Mouse (Mus musculus): Measurements from ENCODE around the gene Mag. TPM values are rescaled to one million over a fixed set of nuclear protein-coding genes. Genes with fewer than 3 reads are reported as not detected.
"Not testable (repeated sequence)": the region's sequence is repeated elsewhere in the genome, so short reads cannot be mapped to it uniquely, and the experiment has no call there.

Mag gene
- polyA plus RNA-seq, 1 experiment, result 7.2 TPM

- TF ChIP-seq CTCF (IDR thresholded peaks at IDR 0.05; ENCODE audit: control insufficient read depth, insufficient read depth, low read length), result no peak
- TF ChIP-seq POLR2A (IDR thresholded peaks at IDR 0.05; ENCODE audit: borderline replicate concordance, control insufficient read depth, low read depth, low read length), result no peak
- WGBS, result 69% methylated on average over 9 of the region's 9 CpGs
- peaks cover 2% of the 10 kb centered on the region for H3K4me1 ChIP-seq (ENCODE audit: control insufficient read depth, insufficient read depth, low read length)
- no peak within 1 kb of the TSS for H3K4me3 ChIP-seq (replicated peaks; ENCODE audit: control insufficient read depth, low read depth, low read length)
- no peak within 1 kb of the TSS for H3K27ac ChIP-seq (ENCODE audit: control insufficient read depth, insufficient read depth, low read depth, low read length, poor library complexity)
Measured at GRCm38 (mm10) chr7:30943909-30944635, 29.4 kb upstream of the Mag start, which contains the start of gene Hamp. Hamp (minus strand) TSS chr7:30944032.

GRCm38 (mm10) chr7:30942365-30942764, 27.7 kb upstream of the Mag start:
- 16% methylated on average over 3 of the region's 3 CpGs for WGBS
- H3K4me3 ChIP-seq (replicated peaks; ENCODE audit: control insufficient read depth, low read depth, low read length); H3K4me1 ChIP-seq (ENCODE audit: control insufficient read depth, insufficient read depth, low read length): not testable (repeated sequence)
- 0 out of 2 replicates have a peak overlapping the region, but pooled peaks have one; percentile 33 for H3K27ac ChIP-seq (ENCODE audit: control insufficient read depth, insufficient read depth, low read depth, low read length, poor library complexity)

- 89% methylated on average over 1 of the region's 1 CpGs for whole genome bisulfite sequencing
- H3K4me3 ChIP-seq (replicated peaks; ENCODE audit: control insufficient read depth, low read depth, low read length), result not testable (repeated sequence)
Measured at GRCm38 (mm10) chr7:30940070-30940469, 25.4 kb upstream of the Mag start.

GRCm38 (mm10) chr7:30935422-30936099, 20.9 kb upstream of the Mag start:
- H3K4me1 ChIP-seq (ENCODE audit: control insufficient read depth, insufficient read depth, low read length), result not testable (repeated sequence)
- Histone ChIP-seq H3K4me3 (replicated peaks; ENCODE audit: control insufficient read depth, low read depth, low read length) (peak overlapping the region; percentile 39), H3K27ac (ENCODE audit: control insufficient read depth, insufficient read depth, low read depth, low read length, poor library complexity) (peak overlapping the region; percentile 45; the same call in 1 of the 2 replicates)
- 28% methylated on average over 6 of the region's 6 CpGs for WGBS

More at GRCm38 (mm10) chr7:30940070-30940469, 25.4 kb upstream of the Mag start:
- H3K4me1 ChIP-seq (ENCODE audit: control insufficient read depth, insufficient read depth, low read length); H3K27ac ChIP-seq (ENCODE audit: control insufficient read depth, insufficient read depth, low read depth, low read length, poor library complexity): not testable (repeated sequence)

GRCm38 (mm10) chr7:30924581-30924980, 9.9 kb upstream of the Mag start, which contains the start of gene Hamp2:
Hamp2 (minus strand) TSS chr7:30924681.
- WGBS, result 75% methylated on average over 2 of the region's 2 CpGs
- H3K4me3 ChIP-seq (replicated peaks; ENCODE audit: control insufficient read depth, low read depth, low read length); H3K27ac ChIP-seq (ENCODE audit: control insufficient read depth, insufficient read depth, low read depth, low read length, poor library complexity); H3K4me1 ChIP-seq (ENCODE audit: control insufficient read depth, insufficient read depth, low read length): not testable (repeated sequence)

- no peak for TF ChIP-seq CTCF (IDR thresholded peaks at IDR 0.05; ENCODE audit: control insufficient read depth, insufficient read depth, low read length)
- no peak for TF ChIP-seq POLR2A (IDR thresholded peaks at IDR 0.05; ENCODE audit: borderline replicate concordance, control insufficient read depth, low read depth, low read length)
Measured at GRCm38 (mm10) chr7:30924071-30924470, 9.4 kb upstream of the Mag start.

GRCm38 (mm10) chr7:30922490-30922889, 7.8 kb upstream of the Mag start:
- WGBS, result 24% methylated on average over 3 of the region's 3 CpGs
- H3K4me3 ChIP-seq (replicated peaks; ENCODE audit: control insufficient read depth, low read depth, low read length); H3K27ac ChIP-seq (ENCODE audit: control insufficient read depth, insufficient read depth, low read depth, low read length, poor library complexity); H3K4me1 ChIP-seq (ENCODE audit: control insufficient read depth, insufficient read depth, low read length): not testable (repeated sequence)

More at GRCm38 (mm10) chr7:30924071-30924470, 9.4 kb upstream of the Mag start:
- Histone ChIP-seq H3K27ac (ENCODE audit: control insufficient read depth, insufficient read depth, low read depth, low read length, poor library complexity) (no peak overlapping the region), H3K4me1 (ENCODE audit: control insufficient read depth, insufficient read depth, low read length) (no peaks in the 10 kb centered on the region; the same call in 1 of the 2 replicates), H3K4me3 (replicated peaks; ENCODE audit: control insufficient read depth, low read depth, low read length) (no peak overlapping the region)
- WGBS, result 61% methylated on average over 3 of the region's 3 CpGs

- peaks cover 4% of the 10 kb centered on the region; the same call in 1 of the 2 replicates for H3K4me1 ChIP-seq (ENCODE audit: control insufficient read depth, insufficient read depth, low read length)
- TF ChIP-seq CTCF (IDR thresholded peaks at IDR 0.05; ENCODE audit: control insufficient read depth, insufficient read depth, low read length) (no peak), POLR2A (IDR thresholded peaks at IDR 0.05; ENCODE audit: borderline replicate concordance, control insufficient read depth, low read depth, low read length) (no peak)
- H3K4me3 ChIP-seq (replicated peaks; ENCODE audit: control insufficient read depth, low read depth, low read length), result no peak overlapping the region
- 63% methylated on average over 3 of the region's 3 CpGs for WGBS
- no peak overlapping the region for H3K27ac ChIP-seq (ENCODE audit: control insufficient read depth, insufficient read depth, low read depth, low read length, poor library complexity)
Measured at GRCm38 (mm10) chr7:30920217-30920616, 5.5 kb upstream of the Mag start.

- Histone ChIP-seq H3K27ac (ENCODE audit: control insufficient read depth, insufficient read depth, low read depth, low read length, poor library complexity) (peak overlapping the region; percentile 69), H3K4me3 (replicated peaks; ENCODE audit: control insufficient read depth, low read depth, low read length) (no peak overlapping the region), H3K4me1 (ENCODE audit: control insufficient read depth, insufficient read depth, low read length) (peaks cover 4% of the 10 kb centered on the region; the same call in 1 of the 2 replicates)
- no peak for TF ChIP-seq POLR2A (IDR thresholded peaks at IDR 0.05; ENCODE audit: borderline replicate concordance, control insufficient read depth, low read depth, low read length)
- 6% methylated on average over 4 of the region's 4 CpGs for WGBS
Measured at GRCm38 (mm10) chr7:30917219-30917618, 2.5 kb upstream of the Mag start.

Data from bone marrow, adult 2 months (tissue).